Mouse (Mus musculus) liver, embryonic 14.5 days (tissue): ENCODE results near the gene Patj. TPM values are rescaled to one million over a fixed set of nuclear protein-coding genes. Genes with fewer than 3 reads are reported as not detected.
"Not testable (repeated sequence)": the region's sequence is repeated elsewhere in the genome, so short reads cannot be mapped to it uniquely, and the experiment has no call there.

Source experiments
- ATAC-seq: fragments of 200-750 bp; cut with Nextera tagmentation; 2 replicates; pipeline ENCODE4 v1.8.0; 2017; ENCODE audit warnings: moderate number of reproducible peaks, mild to moderate bottlenecking, moderate library complexity; ENCODE audit not compliant: insufficient read depth
- DNase-seq, 3 experiments: peaks; one replicate each; pipeline ENCODE4 v3.0.0-alpha.2; 2012 to 2013; ENCODE audit warnings: low read depth in 3 of 3, low spot score in 3 of 3
- H3K27ac ChIP-seq: fragments of 300-500 bp; sonication (generic); 2 replicates; pipeline ENCODE4 v1.5.1; 2014; ENCODE audit warnings: moderate library complexity, mild to moderate bottlenecking, control low read depth, inconsistent platforms
- H3K27me3 ChIP-seq: fragments of 300-500 bp; sonication (generic); 2 replicates; pipeline ENCODE4 v1.6.1; 2014; ENCODE audit warnings: mild to moderate bottlenecking, low read length, moderate library complexity; ENCODE audit not compliant: control insufficient read depth, insufficient read depth
- H3K36me3 ChIP-seq: fragments of 300-500 bp; sonication (generic); replicated peaks from 2 replicates; pipeline ENCODE4 v1.6.1; 2014; ENCODE audit warnings: low read depth; ENCODE audit not compliant: control insufficient read depth, insufficient read depth
- H3K4me1 ChIP-seq, 2 experiments: fragments of 200-500 bp in 1 of 2; fragments of 300-500 bp in 1 of 2; sonication (generic) in 1 of 2; replicated peaks; 2 replicates each; pipeline ENCODE4 v1.6.1; 2012 to 2014; ENCODE audit warnings: antibody characterized with exemption in 1 of 2, inconsistent platforms in 1 of 2, low read length in 1 of 2; ENCODE audit not compliant: control insufficient read depth in 2 of 2, insufficient read depth in 2 of 2
- H3K4me2 ChIP-seq: fragments of 300-500 bp; sonication (generic); 2 replicates; pipeline ENCODE4 v1.6.1; 2014; ENCODE audit warnings: low read depth, mild to moderate bottlenecking, control low read depth, moderate library complexity
- H3K4me3 ChIP-seq, 2 experiments: fragments of 200-500 bp in 1 of 2; fragments of 300-500 bp in 1 of 2; sonication (generic) in 1 of 2; 2 replicates each; pipeline ENCODE4 v1.5.1; 2012 to 2014; ENCODE audit warnings: low read depth in 2 of 2, low read length in 2 of 2, mild to moderate bottlenecking in 2 of 2, control low read depth in 1 of 2, inconsistent platforms in 1 of 2, moderate library complexity in 1 of 2; ENCODE audit not compliant: insufficient read depth in 1 of 2
- H3K9ac ChIP-seq: fragments of 300-500 bp; sonication (generic); replicated peaks from 2 replicates; pipeline ENCODE4 v1.6.1; 2014; ENCODE audit warnings: mild to moderate bottlenecking, control low read depth, moderate library complexity
- H3K9me3 ChIP-seq: fragments of 300-500 bp; sonication (generic); 2 replicates; pipeline ENCODE4 v1.6.1; 2016; ENCODE audit warnings: low read length, mixed read lengths; ENCODE audit not compliant: control insufficient read depth
- CTCF ChIP-seq: IDR thresholded peaks from 2 replicates; pipeline ENCODE4 v1.5.1; 2016; ENCODE audit warnings: antibody characterized with exemption, low read depth, control low read depth
- EP300 ChIP-seq: IDR thresholded peaks from 2 replicates; pipeline ENCODE4 v1.6.1; 2016; ENCODE audit warnings: antibody characterized with exemption, low read depth
- WGBS: fragments of 180-500 bp; shearing (Covaris S2); extraction: QIAGEN DNeasy Blood & Tissue Kit; methylation state at CpG from one replicate; pipeline ENCODE4 v1.1.7; 2014; ENCODE audit not compliant: insufficient replicate concordance; 5-methylcytosine and 5-hydroxymethylcytosine counted together
- polyA plus RNA-seq, 2 experiments: library from polyadenylated mRNA; depleted of rRNA in 1 of 2; stranded (reverse) in 1 of 2; unstranded in 1 of 2; fragments of >200 nt; fragmentation: Nextera tagmentation in 1 of 2; extraction: Ambion mirVana in 1 of 2; gene quantifications; 2 replicates each; pipeline versions ENCODE4 v1.2.1 to v1.2.3; 2012 to 2014

Patj gene
- polyA plus RNA-seq, 2 experiments = 1.1 to 1.6 TPM

- H3K27me3 ChIP-seq = no peaks in the 10 kb centered on the region
- DNase-seq (no peak), ATAC-seq (no peak)
- H3K9me3 ChIP-seq = no peaks in the 10 kb centered on the region
- no peak overlapping the region for H3K27ac ChIP-seq
- no peaks in the 10 kb centered on the region for H3K4me1 ChIP-seq
- no peak overlapping the region for H3K9ac ChIP-seq
- 73% methylated on average over 8 of the region's 8 CpGs for WGBS
- TF ChIP-seq EP300 (no peak), CTCF (no peak)
- no peak overlapping the region for H3K4me3 ChIP-seq
- no peaks in the 10 kb centered on the region for H3K36me3 ChIP-seq
- no peak overlapping the region for H3K4me2 ChIP-seq
These were observed 315.3 kb downstream of the Patj start for GRCm38 (mm10) chr4:98710891-98711290.

DNA sequence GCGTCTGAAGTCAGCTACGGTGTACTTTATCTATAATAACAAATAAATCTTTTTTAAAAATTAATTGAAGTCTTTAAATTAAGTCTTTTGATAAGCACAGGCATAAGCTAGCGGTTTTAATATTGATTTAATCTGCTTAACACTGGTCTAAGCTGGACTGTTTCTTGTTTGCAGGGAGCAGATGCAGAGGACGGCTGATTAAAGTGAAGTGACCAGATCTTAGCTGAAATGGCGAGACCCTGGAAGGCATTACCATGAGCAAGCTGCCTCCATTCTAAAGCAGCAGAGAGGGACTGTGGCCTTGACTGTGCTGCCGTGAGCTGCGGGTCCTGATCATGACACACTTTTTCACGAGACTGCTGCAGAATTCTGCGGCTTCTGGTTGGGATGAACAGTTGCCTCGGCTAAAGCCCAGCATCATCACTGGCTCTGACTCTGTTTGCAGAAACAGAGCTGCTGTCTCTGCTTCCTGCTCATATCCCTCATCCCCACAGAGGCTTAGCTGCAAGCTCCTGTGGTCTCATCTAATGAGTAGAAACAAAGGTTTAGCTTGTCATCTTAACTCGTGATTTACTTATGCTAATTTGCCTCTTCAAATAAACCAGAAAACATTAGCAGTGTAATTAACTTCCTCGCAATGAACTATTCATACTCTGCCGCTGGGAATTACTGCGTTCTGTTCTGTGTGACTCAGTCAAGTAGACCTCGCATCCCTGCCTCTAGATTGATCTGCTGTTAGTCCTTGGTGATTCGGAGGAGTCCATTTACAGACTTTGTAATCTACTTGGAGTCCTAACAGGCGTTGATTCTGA, 322.4 kb downstream of the Patj start:
- ATAC-seq (no peak), DNase-seq (no peak)
- H3K4me1 ChIP-seq = no peaks in the 10 kb centered on the region
- no peak overlapping the region for H3K4me3 ChIP-seq
- H3K27me3 ChIP-seq = no peaks in the 10 kb centered on the region
- H3K9ac ChIP-seq = no peak overlapping the region
- H3K27ac ChIP-seq = no peak overlapping the region
- H3K36me3 ChIP-seq = no peaks in the 10 kb centered on the region
- no peaks in the 10 kb centered on the region for H3K9me3 ChIP-seq
- no peak overlapping the region for H3K4me2 ChIP-seq
- TF ChIP-seq EP300 = no peak
- no peak for TF ChIP-seq CTCF
- 74% methylated on average over 17 of the region's 17 CpGs for WGBS

- no peak for TF ChIP-seq EP300
- no peak for TF ChIP-seq CTCF
- no peak overlapping the region for H3K27ac ChIP-seq
- 61% methylated on average over 10 of the region's 10 CpGs for WGBS
These were observed 322.9 kb downstream of the Patj start for GRCm38 (mm10) chr4:98718547-98718917.

GRCm38 (mm10) chr4:98722454-98722853, 326.9 kb downstream of the Patj start:
- H3K27me3 ChIP-seq = peaks cover 12% of the 10 kb centered on the region
- peak in 2 of 3 experiments; percentile 7 for DNase-seq
- H3K9ac ChIP-seq = no peak overlapping the region
- H3K4me1 ChIP-seq = peaks cover 0 to 3% of the 10 kb centered on the region in 2 experiments; a peak in 1 of 4 replicates
- H3K4me2 ChIP-seq = no peak overlapping the region
- TF ChIP-seq EP300 (no peak), CTCF (peak; percentile 86)
- H3K4me3 ChIP-seq = no peak overlapping the region
- no peak overlapping the region for H3K27ac ChIP-seq
- no peaks in the 10 kb centered on the region for H3K9me3 ChIP-seq
- H3K36me3 ChIP-seq = no peaks in the 10 kb centered on the region
- WGBS = 8% methylated on average over 8 of the region's 8 CpGs
- no peak for ATAC-seq

More at GRCm38 (mm10) chr4:98718547-98718917, 322.9 kb downstream of the Patj start:
- no peak overlapping the region for H3K4me2 ChIP-seq
- no peak for ATAC-seq
- no peaks in the 10 kb centered on the region for H3K36me3 ChIP-seq
- no peak overlapping the region for H3K9ac ChIP-seq
- H3K4me1 ChIP-seq = no peaks in the 10 kb centered on the region
- H3K4me3 ChIP-seq = no peak overlapping the region
- H3K27me3 ChIP-seq = no peaks in the 10 kb centered on the region
- DNase-seq = no peak
- no peaks in the 10 kb centered on the region for H3K9me3 ChIP-seq

DNA sequence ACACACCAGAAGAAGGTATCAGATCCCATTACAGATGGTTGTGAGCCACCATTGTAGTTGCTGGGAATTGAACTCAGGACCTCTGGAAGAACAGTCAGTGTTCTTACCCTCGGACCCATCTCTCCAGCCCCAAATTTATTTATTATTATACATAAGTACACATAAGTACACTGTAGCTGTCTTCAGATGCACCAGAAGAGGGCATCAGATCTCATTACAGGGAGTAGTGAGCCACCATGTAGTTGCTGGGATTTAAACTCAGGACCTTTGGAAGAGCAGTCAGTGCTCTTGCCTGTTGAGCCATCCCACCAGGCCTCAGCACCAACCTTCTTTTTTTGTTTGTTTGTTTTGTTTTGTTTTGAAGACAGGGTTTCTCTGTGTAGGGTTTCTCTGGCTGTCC, 329.1 kb downstream of the Patj start:
- H3K27me3 ChIP-seq = peaks cover 28% of the 10 kb centered on the region
- H3K4me2 ChIP-seq, H3K9me3 ChIP-seq, H3K9ac ChIP-seq, H3K27ac ChIP-seq, H3K36me3 ChIP-seq, ATAC-seq, H3K4me3 ChIP-seq, H3K4me1 ChIP-seq, DNase-seq: not testable (repeated sequence)
- WGBS = 55% methylated on average over 1 of the region's 1 CpGs
